Mouse (Mus musculus) sigmoid colon, adult 10 weeks (tissue): ENCODE data around the gene Uso1. TPM values are rescaled to one million over a fixed set of nuclear protein-coding genes. Genes with fewer than 3 reads are reported as not detected.

ENCODE experiments used
- polyA plus RNA-seq: library from polyadenylated mRNA; stranded (reverse); fragments of 350-450 nt; fragmentation: Illumina TruSeq; extraction: RNeasy Lipid Tissue Mini Kit (QIAGEN cat#74804); gene quantifications from one replicate; pipeline ENCODE4 v1.2.3, GENCODE M21; 2014; ENCODE audit warnings: low read depth, low replicate concordance

Gene Uso1
- polyA plus RNA-seq, result 164 TPM

GRCm38 (mm10) chr5:92137239-92138046 lies at the start of gene Uso1:
Gene Uso1 (plus strand): TSS chr5:92137938.

GRCm38 (mm10) chr5:92215308-92215707 lies 77.6 kb downstream of the Uso1 start, which contains the start of gene U90926:
Gene U90926 (minus strand): TSS chr5:92215408.

Other genes with a start within 250 kb of the Uso1 start
- gene Rchy1, start 174.9 kb upstream of the Uso1 start, polyA plus RNA-seq, result 135 TPM
- gene Odaph, start 150.5 kb upstream of the Uso1 start, polyA plus RNA-seq, result not detected
- 19.8 TPM for gene Cdkl2, start 94.1 kb upstream of the Uso1 start, polyA plus RNA-seq
- gene G3bp2, start 54.2 kb upstream of the Uso1 start, polyA plus RNA-seq, result 249 TPM
- not detected for gene U90926, start 77.5 kb downstream of the Uso1 start, polyA plus RNA-seq
- gene Ppef2, start 118.3 kb downstream of the Uso1 start, polyA plus RNA-seq, result not detected
- 19.8 TPM for gene Naaa, start 140.2 kb downstream of the Uso1 start, polyA plus RNA-seq
- gene Sdad1, start 172.5 kb downstream of the Uso1 start, polyA plus RNA-seq, result 17.4 TPM
- 4.6 TPM for gene Cxcl9, start 190.1 kb downstream of the Uso1 start, polyA plus RNA-seq
- gene Art3, start 193.9 kb downstream of the Uso1 start, polyA plus RNA-seq, result 22.9 TPM
- gene Cxcl10, start 211.0 kb downstream of the Uso1 start, polyA plus RNA-seq, result 7.6 TPM